Mouse (Mus musculus) layer of hippocampus, adult 2 months (tissue): Measurements from ENCODE around the gene Rnf123. TPM values are rescaled to one million over a fixed set of nuclear protein-coding genes. Genes with fewer than 3 reads are reported as not detected.
"Not testable (repeated sequence)": the region's sequence is repeated elsewhere in the genome, so short reads cannot be mapped to it uniquely, and the experiment has no call there.

Experiments
- DNase-seq, 2 experiments: peaks; one replicate each; pipeline ENCODE4 v3.0.0; 2022; ENCODE audit warnings: low spot score in 2 of 2
- H3K27ac ChIP-seq: fragments of 200-600 bp; 2 replicates; pipeline ENCODE4 v1.8.1; 2022
- H3K4me3 ChIP-seq: fragments of 200-600 bp; 2 replicates; pipeline ENCODE4 v1.8.1; 2022; ENCODE audit warnings: mild to moderate bottlenecking
- CTCF ChIP-seq: fragments of 200-600 bp; conservative IDR thresholded peaks from 2 replicates; pipeline ENCODE4 v1.8.1; 2022; ENCODE audit warnings: antibody characterized with exemption, mild to moderate bottlenecking, moderate library complexity
- microRNA-seq, 2 experiments: library from miRNA; unstranded; fragments of <30 nt; microRNA quantifications; one replicate each; pipeline ENCODE4 v1.2.0; 2021
- total RNA-seq, 2 experiments: library from RNA; stranded (reverse); gene quantifications; 2 replicates each; pipeline ENCODE4 v1.2.3; 2021

The Rnf123 gene
- total RNA-seq, 2 experiments from 2014 or later, result 95.7 to 111 TPM

DNA sequence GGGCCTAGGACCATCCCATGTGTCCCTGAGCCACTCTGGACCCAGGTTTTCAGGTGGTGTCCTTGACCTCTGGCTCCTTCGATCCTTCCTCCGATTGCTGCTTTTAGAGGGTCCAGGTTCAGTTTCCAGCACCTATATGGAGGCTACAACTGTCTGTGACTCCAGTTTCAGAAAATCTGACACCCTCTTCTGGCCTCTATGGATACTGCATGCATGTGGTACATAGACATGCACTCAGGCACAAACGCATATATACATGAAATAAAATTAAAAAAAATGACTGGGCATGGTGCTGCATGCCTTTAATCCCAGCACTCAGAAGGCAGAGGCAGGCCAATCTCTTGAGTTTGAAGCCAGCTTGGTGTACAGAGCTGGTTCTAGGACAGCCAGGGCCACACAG is 55.3 kb downstream of the Rnf123 start:
- TF ChIP-seq CTCF, result peak; percentile 53
- Histone ChIP-seq H3K27ac (no peak overlapping the region), H3K4me3 (no peak overlapping the region)
- DNase-seq, result no peak

DNA sequence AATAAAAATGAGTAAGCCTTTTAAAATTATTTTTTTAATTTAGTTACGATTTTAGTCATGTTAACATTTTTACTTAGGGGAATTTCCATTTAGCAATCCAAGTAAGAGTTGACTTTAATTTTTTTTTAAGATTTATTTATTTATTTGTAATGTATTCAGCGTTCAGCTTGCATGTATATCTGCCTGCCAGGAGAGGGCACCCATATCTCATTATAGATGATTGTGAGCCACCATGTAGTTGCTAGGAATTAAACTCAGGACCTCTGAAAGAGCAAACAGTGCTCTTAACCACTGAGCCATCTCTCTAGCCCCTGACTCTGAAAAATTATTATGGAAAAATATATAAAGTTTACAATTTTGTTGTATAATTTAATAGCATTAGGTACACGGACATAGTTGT is 56.6 kb downstream of the Rnf123 start:
- peak; percentile 63 for TF ChIP-seq CTCF
- no peak overlapping the region for H3K4me3 ChIP-seq
- H3K27ac ChIP-seq, result no peak overlapping the region
- DNase-seq, result no peak

DNA sequence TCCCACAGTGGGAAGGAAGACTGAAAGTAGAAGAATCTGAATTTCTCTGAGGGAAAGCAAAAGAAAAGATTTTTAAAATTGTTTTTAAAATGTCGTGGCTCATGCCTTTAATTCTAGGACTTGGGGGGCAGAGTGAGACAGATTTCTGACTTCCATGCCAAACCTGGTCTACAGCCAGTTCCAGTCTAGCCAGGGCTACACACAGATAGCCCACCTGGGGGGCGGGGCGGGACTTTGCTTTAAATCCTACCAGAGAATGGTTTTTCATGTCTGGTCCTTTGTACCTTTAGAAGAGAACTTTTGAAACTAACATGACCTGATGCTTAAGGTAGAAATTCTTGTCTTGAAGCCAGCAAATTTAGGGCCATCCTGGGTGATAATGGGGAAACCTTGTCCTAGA is 59.9 kb downstream of the Rnf123 start:
- Histone ChIP-seq H3K4me3 (no peak overlapping the region), H3K27ac (peak overlapping the region; percentile 47; the same call in 1 of the 2 replicates)
- no peak for DNase-seq
- TF ChIP-seq CTCF, result no peak

DNA sequence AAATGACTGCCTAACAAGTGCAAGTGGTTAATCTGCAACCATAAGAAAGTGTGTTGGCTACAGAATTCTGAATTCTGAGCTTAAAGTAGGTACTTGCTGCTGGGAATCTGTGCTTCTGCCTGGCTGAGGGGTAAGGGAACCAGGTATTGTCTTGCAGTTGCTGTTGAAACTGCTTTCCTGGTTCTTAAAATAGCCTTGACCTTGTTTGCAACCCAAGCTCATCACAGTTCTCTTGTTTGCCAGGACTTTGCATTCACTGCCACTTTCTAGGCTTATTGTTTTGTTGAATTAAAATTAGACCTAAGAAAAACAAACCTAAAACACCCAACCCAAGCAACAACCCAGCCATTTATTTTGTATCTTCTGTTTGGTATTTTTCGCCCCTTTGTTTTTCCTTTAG is 62.4 kb downstream of the Rnf123 start:
- no peak for DNase-seq
- peak overlapping the region; percentile 1; the same call in 1 of the 2 replicates for H3K27ac ChIP-seq
- no peak for TF ChIP-seq CTCF
- H3K4me3 ChIP-seq, result no peak overlapping the region

DNA sequence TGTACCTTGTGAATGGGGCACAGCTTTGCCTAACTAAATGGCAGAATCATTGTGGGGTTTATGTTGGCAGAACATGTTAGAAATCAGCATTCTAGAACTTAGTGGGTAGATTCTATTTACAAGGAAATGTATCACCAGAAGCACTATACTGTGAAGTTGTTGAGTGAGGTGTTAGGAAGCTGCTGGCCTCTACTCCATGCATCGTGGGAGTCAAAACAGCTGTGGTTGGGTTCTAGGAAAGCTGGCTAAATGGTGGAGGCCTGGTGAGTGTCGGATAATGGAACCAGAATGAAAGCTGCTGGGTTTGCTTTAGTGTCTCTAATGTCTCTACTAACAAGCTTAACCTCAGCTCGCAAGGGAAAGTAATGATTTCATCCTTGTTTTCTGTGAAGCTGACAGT is 66.0 kb downstream of the Rnf123 start:
- DNase-seq, result no peak
- Histone ChIP-seq H3K27ac (no peak overlapping the region; the same call in 1 of the 2 replicates), H3K4me3 (no peak overlapping the region)
- TF ChIP-seq CTCF, result no peak

DNA sequence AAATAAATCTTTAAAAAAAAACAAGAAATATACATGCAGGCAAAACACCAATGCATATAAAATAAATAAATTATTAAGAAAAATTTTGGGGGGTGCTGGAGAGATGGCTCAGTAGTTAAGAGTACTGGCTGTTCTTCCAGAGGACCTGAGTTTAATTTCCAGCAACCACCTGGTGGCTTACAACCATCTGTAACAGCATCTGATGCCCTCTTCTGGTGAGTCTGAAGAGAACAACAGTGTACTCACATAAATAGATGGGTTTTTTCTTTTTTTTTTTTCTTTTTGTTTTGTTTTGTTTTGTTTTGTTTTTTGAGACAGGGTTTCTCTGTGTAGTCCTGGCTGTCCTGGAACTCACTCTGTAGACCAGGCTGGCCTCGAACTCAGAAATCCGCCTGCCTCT is 69.6 kb downstream of the Rnf123 start:
- H3K27ac ChIP-seq, DNase-seq, H3K4me3 ChIP-seq: not testable (repeated sequence)
- TF ChIP-seq CTCF, result peak; percentile 51

DNA sequence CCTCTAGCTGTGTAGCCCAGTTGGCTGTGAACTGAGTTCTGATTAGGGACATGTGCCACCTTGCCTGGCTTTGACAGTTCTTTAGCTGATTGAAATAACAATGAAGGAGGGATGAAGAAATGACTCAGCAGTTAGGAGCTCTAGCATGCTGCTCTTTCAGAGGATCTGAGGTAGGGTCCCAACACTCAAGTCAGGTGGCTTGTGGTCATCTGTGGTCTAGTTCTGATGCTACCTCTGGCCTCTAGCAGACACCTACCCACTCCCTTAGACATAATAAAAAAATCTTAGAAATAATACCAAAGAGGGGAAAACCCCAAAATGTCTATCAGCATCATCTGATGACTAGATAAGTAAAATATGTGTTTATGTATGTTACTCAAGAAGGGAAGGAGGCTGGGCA is 72.8 kb downstream of the Rnf123 start:
- Histone ChIP-seq H3K27ac (peak overlapping the region; percentile 18; the same call in 1 of the 2 replicates), H3K4me3 (no peak overlapping the region)
- no peak for DNase-seq
- TF ChIP-seq CTCF, result no peak

DNA sequence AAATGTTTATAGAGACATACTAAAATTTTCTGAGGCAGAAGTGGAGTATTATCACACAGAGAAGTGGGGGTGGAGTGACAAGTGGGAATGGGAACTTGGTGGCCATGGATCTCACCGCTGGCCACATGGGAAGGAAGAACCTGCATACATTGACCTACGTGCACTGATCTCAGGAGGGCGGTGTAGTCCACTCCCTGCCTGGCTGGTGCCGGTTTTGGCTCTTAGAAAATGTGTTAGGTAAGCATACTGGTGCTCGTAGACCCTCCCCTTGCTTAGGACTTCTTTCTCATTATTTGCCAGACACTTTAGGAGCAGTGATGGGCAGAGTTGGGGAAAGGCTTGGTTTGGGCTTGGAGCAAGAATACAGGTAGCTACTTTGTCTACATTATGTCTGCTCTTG is 75.1 kb downstream of the Rnf123 start:
- no peak overlapping the region for H3K4me3 ChIP-seq
- no peak for TF ChIP-seq CTCF
- DNase-seq, result no peak
- no peak overlapping the region for H3K27ac ChIP-seq

DNA sequence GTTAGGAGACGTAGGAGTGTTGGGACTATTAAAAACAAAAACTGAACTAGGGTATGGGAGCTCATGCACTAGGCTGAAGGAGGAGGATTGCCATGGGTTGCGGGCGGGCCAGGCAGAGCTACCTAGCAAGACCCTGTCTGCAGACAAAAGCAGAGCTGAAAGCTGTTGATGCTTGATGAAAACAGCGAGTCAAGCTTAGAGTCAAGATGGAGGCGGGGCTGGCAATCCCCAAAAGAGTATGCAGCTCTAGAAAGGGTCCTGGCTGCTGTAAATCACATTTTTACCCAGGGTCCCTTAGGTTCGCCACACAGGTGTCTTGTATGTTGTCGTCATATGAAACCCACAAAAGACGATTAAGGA is 79.6 kb downstream of the Rnf123 start:
- H3K4me3 ChIP-seq, result peak overlapping the region; percentile 93
- peak overlapping the region; percentile 100 for H3K27ac ChIP-seq
- TF ChIP-seq CTCF, result no peak
- DNase-seq, result peak in 1 of 2 experiments; percentile 16

DNA sequence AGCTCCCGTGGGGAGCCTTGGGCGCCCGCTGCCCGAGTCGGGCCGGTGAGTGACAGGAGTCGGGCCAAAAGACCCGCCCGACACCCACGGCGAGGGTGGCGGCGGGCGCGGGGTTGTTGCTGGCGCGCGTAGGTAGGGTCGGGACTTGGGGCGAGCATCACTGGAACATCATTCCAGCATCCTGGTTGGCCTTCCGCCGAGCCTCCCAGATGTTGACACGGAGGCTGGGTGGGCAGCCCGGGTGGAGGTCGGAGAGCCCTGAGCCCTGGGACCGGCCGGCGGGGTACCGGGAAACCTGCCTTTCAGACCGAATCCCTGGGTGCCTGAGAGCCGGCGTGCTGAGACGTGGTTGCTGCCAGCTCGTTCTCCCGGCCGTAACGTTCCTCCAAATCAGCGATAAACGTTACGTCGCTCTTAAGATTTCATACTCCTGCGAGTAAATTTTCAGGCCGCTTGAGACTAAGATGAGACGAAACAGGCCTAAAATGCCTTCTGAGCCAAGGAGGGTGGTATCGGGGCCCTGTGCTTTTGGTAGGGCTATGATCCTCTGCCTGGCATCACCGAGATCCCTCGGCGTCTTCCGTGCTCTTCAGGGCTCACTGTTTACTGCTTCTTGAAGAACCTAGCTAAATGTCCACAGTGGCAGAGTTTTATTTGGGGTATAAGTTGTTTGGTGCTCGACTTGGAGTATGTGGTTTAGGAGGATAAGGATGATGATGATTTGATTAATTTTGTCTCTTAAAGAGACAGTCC is 80.2 kb downstream of the Rnf123 start:
- H3K27ac ChIP-seq, result peak overlapping the region; percentile 100
- H3K4me3 ChIP-seq, result peak overlapping the region; percentile 93
- DNase-seq, result peak in 1 of 2 experiments; percentile 19

DNA sequence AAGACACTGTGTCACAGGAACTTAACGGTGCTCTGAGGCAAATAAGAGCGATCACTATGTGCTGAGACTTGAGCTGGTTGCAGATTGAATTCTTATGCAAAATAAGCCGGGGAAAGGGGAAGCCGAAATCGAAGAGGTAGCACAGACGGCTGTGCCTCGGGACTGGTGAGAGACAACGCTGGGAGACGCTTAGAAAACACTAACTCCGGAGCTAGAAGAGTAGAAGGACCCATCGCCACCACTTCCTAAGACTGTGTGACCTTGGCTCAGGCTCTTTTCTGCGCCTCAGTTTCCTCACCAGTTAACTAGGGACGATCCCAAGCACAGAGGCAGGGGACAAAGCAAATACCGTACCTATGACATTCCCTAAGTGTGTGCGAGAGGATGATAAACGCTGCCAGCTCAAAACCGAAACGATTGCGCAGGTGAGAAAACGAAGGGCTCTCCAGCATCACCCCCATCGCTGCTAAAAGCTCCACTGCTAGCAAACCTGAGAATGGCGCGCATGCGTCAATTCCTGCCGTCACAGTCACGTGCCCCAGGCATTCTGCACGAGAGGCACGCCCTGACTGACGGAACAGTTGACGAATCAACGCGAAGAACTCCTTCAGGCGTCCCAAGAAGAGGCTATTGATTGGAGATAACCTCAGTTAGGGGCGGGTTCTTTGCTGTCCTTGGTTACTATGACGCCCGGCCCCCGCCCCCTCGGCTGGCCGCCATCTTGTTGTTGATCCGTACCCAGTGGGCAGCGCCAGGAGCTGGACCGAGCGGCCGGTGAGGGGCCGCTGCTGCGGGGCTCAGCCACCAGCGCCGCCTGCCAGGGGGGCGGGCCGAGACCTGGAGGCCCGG is 81.0 kb downstream of the Rnf123 start, which contains the start of gene Ip6k1:
Gene Ip6k1, plus strand, starts transcription at position 580 of the 849 bp plus-strand sequence.
- no peak for TF ChIP-seq CTCF
- Histone ChIP-seq H3K4me3 (peak within 1 kb of the TSS; percentile 93), H3K27ac (peak within 1 kb of the TSS; percentile 100)
- peak; percentile 100 for DNase-seq

More for the DNA sequence above, 80.2 kb downstream of the Rnf123 start:
- TF ChIP-seq CTCF, result no peak

Small RNA genes within 50 kb of the gene (microRNA-seq; reads per million reads assigned to microRNA genes)
- gene Gm47303, result 0 reads per million in 2 experiments
- 0 reads per million in 2 experiments for gene Mir7088

Other genes with a start within 250 kb of the Rnf123 start
- gene Rbm6, start 210.1 kb downstream of the Rnf123 start, total RNA-seq, result 10 to 100 TPM; 60.7 to 70.3 TPM
- gene Mon1a, start 195.2 kb downstream of the Rnf123 start, total RNA-seq, result 10 to 100 TPM; 26.9 to 27.6 TPM
- 1 to 10 TPM; 1.3 to 2.4 TPM for gene Mst1r, start 176.5 kb downstream of the Rnf123 start, total RNA-seq
- not detected for gene Actl11, start 154.9 kb downstream of the Rnf123 start, total RNA-seq
- 100 to 1,000 TPM; 532 to 547 TPM for gene Camkv, start 147.7 kb downstream of the Rnf123 start, total RNA-seq
- gene Traip, start 133.2 kb downstream of the Rnf123 start, total RNA-seq, result 10 to 100 TPM; 23.1 to 23.9 TPM
- 1 to 10 TPM; 5.4 to 5.7 TPM for gene Uba7, start 107.8 kb downstream of the Rnf123 start, total RNA-seq
- 1 to 10 TPM; 1.1 to 1.7 TPM for gene Gm20661, start 100.3 kb downstream of the Rnf123 start, total RNA-seq
- gene Inka1, start 97.5 kb downstream of the Rnf123 start, total RNA-seq, result 10 to 100 TPM in 1 of 2 experiments, 1 to 10 TPM in 1; 9.7 to 10.8 TPM
- 1 to 10 TPM; 5.8 to 6.4 TPM for gene Cdhr4, start 90.8 kb downstream of the Rnf123 start, total RNA-seq
- 1 to 10 TPM; 2.4 to 3.8 TPM for gene Gm20662, start 87.0 kb downstream of the Rnf123 start, total RNA-seq
- gene Ip6k1, start 80.8 kb downstream of the Rnf123 start, total RNA-seq, result 100 to 1,000 TPM; 222 to 228 TPM
- 10 to 100 TPM; 17.5 to 17.7 TPM for gene Gmppb, start 34.1 kb downstream of the Rnf123 start, total RNA-seq
- 1 to 10 TPM; 2.0 to 2.6 TPM for gene Amigo3, start 30.2 kb downstream of the Rnf123 start, total RNA-seq
- not detected for gene Mst1, start 2.9 kb downstream of the Rnf123 start, total RNA-seq
- 10 to 100 TPM; 35.3 to 37.0 TPM for gene Apeh, start 11.3 kb upstream of the Rnf123 start, total RNA-seq
- 100 to 1,000 TPM; 236 to 246 TPM for gene Bsn, start 107.0 kb upstream of the Rnf123 start, total RNA-seq
- gene Dag1, start 180.6 kb upstream of the Rnf123 start, total RNA-seq, result 10 to 100 TPM; 74.4 to 76.5 TPM
- 100 to 1,000 TPM; 109 to 114 TPM for gene Nicn1, start 207.1 kb upstream of the Rnf123 start, total RNA-seq
- gene Amt, start 213.5 kb upstream of the Rnf123 start, total RNA-seq, result 10 to 100 TPM; 32.9 to 34.4 TPM
- 100 to 1,000 TPM; 155 to 163 TPM for gene Rhoa, start 222.8 kb upstream of the Rnf123 start, total RNA-seq
- 10 to 100 TPM; 35.4 to 36.0 TPM for gene Tcta, start 222.8 kb upstream of the Rnf123 start, total RNA-seq